In the genomic region with DNA sequence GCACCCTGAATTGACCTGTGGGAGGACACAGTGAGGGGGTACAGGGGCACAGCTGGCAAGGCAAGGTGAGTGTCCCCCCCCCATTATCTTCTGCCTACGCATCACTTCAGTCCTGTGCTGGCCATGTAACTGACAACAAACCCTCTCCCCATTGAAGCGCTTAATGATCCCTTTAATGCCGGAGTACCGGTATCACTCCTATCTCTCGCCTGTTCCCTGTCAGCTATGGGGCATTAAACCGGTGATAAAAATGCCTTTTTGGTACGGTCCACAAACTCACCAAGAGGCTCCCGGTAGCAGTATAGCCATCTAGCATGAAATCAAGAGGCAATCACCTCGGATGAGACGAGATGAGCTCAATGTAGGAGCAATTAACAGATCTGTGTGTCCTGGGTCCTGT, we compare ENCODE assay signal across 27 mouse cellular contexts.
A peak's percentile ranks its signal among the peaks of the same experiment; 100 is the strongest.
DNase-seq lines count a peak whose midpoint lies in the region; ATAC-seq lines count a peak whose summit lies in the region.
"Had no signal": no experiment of that assay in that cellular context is flagged by ENCODE, and none has a peak within 500 bp of the region (broad histone marks: within the 10 kb centered on the region; RNA-seq: fewer than 3 reads in every experiment).

No protein-coding gene starts in this region.

- H3K36me3 ChIP-seq in kidney, embryonic 14.5 days (ENCODE audit: control insufficient read depth, insufficient read depth, low read length), result no peaks in the 10 kb centered on the region
- no peaks in the 10 kb centered on the region for H3K36me3 ChIP-seq in kidney, embryonic 16.5 days (ENCODE audit: insufficient read depth, low read length)
- H3K36me3 ChIP-seq in neural tube, embryonic 13.5 days, result no peaks in the 10 kb centered on the region
- H3K36me3 ChIP-seq in liver, embryonic 12.5 days, result no peaks in the 10 kb centered on the region
- H3K36me3 ChIP-seq: embryonic facial prominence, embryonic 13.5 days; embryonic facial prominence, embryonic 15.5 days; forebrain, embryonic 10.5 days; forebrain, embryonic 12.5 days; G1E had no signal

- peaks cover 40% of the 10 kb centered on the region for H3K27me3 ChIP-seq in kidney, embryonic 14.5 days (ENCODE audit: control insufficient read depth, insufficient read depth, low read length)
- H3K27me3 ChIP-seq in kidney, embryonic 16.5 days (ENCODE audit: insufficient read depth, low read length), result peaks cover 48% of the 10 kb centered on the region
- no peaks in the 10 kb centered on the region for H3K27me3 ChIP-seq in neural tube, embryonic 13.5 days
- no peaks in the 10 kb centered on the region for H3K27me3 ChIP-seq in liver, embryonic 12.5 days (replicated peaks)
- H3K27me3 ChIP-seq: embryonic facial prominence, embryonic 15.5 days; forebrain, embryonic 12.5 days had no signal

- H3K27ac ChIP-seq in kidney, embryonic 14.5 days (ENCODE audit: low read depth, low read length), result no peak overlapping the region
- no peak overlapping the region for H3K27ac ChIP-seq in kidney, embryonic 16.5 days (ENCODE audit: low read length)
- H3K27ac ChIP-seq in neural tube, embryonic 13.5 days (replicated peaks), result no peak overlapping the region
- H3K27ac ChIP-seq in liver, embryonic 12.5 days, result no peak overlapping the region
- H3K27ac ChIP-seq: embryonic facial prominence, embryonic 13.5 days; embryonic facial prominence, embryonic 15.5 days; forebrain, embryonic 10.5 days; forebrain, embryonic 12.5 days had no signal

- H3K9me3 ChIP-seq in kidney, embryonic 14.5 days (ENCODE audit: control insufficient read depth, low read length), result no peaks in the 10 kb centered on the region
- no peaks in the 10 kb centered on the region for H3K9me3 ChIP-seq in kidney, embryonic 16.5 days (ENCODE audit: low read length)
- no peaks in the 10 kb centered on the region for H3K9me3 ChIP-seq in neural tube, embryonic 13.5 days
- no peaks in the 10 kb centered on the region for H3K9me3 ChIP-seq in liver, embryonic 12.5 days (replicated peaks)
- H3K9me3 ChIP-seq: embryonic facial prominence, embryonic 13.5 days; embryonic facial prominence, embryonic 15.5 days; forebrain, embryonic 10.5 days; forebrain, embryonic 12.5 days; G1E had no signal

- H3K4me2 ChIP-seq in kidney, embryonic 14.5 days (replicated peaks; ENCODE audit: low read depth, low read length), result no peak overlapping the region
- no peak overlapping the region for H3K4me2 ChIP-seq in kidney, embryonic 16.5 days (replicated peaks; ENCODE audit: low read depth, low read length)
- H3K4me2 ChIP-seq in neural tube, embryonic 13.5 days, result no peak overlapping the region
- H3K4me2 ChIP-seq in liver, embryonic 12.5 days, result no peak overlapping the region
- H3K4me2 ChIP-seq: embryonic facial prominence, embryonic 13.5 days; embryonic facial prominence, embryonic 15.5 days; forebrain, embryonic 12.5 days had no signal

- WGBS in kidney, embryonic 14.5 days, result 20% methylated on average over 10 of the region's 10 CpGs
- 20% methylated on average over 10 of the region's 10 CpGs for WGBS in kidney, embryonic 16.5 days
- 55% methylated on average over 10 of the region's 10 CpGs for WGBS in neural tube, embryonic 13.5 days
- WGBS in liver, embryonic 12.5 days (ENCODE audit: insufficient replicate concordance), result 76% methylated on average over 10 of the region's 10 CpGs

- no peaks in the 10 kb centered on the region for H3K4me1 ChIP-seq in kidney, embryonic 14.5 days (ENCODE audit: control insufficient read depth, insufficient read depth, low read length)
- H3K4me1 ChIP-seq in kidney, embryonic 16.5 days (ENCODE audit: insufficient read depth, low read length), result no peaks in the 10 kb centered on the region
- H3K4me1 ChIP-seq in neural tube, embryonic 13.5 days (replicated peaks), result peaks cover 13% of the 10 kb centered on the region
- no peaks in the 10 kb centered on the region for H3K4me1 ChIP-seq in liver, embryonic 12.5 days
- H3K4me1 ChIP-seq: embryonic facial prominence, embryonic 13.5 days; embryonic facial prominence, embryonic 15.5 days; forebrain, embryonic 10.5 days; forebrain, embryonic 12.5 days had no signal

- DNase-seq in kidney, adult 18-20 months, result no peak
- no peak for DNase-seq in kidney, adult 11 months
- no peak for DNase-seq in neural tube, embryonic 10.5 days (ENCODE audit: extremely low spot score, low spot score)
- DNase-seq: adrenal gland, adult 8-10 months; adrenal gland, postnatal 14 days; adrenal gland, postnatal 36 days; B cell, adult 2 months; cerebellum, adult 11-12 months; cerebellum, adult 2 months; cerebellum, adult 9-10 months; cerebellum, postnatal 10 days; cerebellum, postnatal 25 days; embryo, embryonic 11 days had no signal

- ATAC-seq in kidney, embryonic 14.5 days (ENCODE audit: low FRiP score, low TSS enrichment), result peak; percentile 84
- peak; percentile 59 for ATAC-seq in kidney, embryonic 16.5 days (ENCODE audit: low FRiP score, low TSS enrichment)
- ATAC-seq in neural tube, embryonic 13.5 days (ENCODE audit: low read depth), result peak; percentile 68
- ATAC-seq in liver, embryonic 12.5 days, result no peak
- ATAC-seq: activated CD4-positive, CD25-positive, alpha-beta regulatory T cell, adult 4 months; CD4-positive, CD25-positive, alpha-beta regulatory T cell, adult 4 months; forebrain, embryonic 14.5 days; Patski had no signal

- H3K4me3 ChIP-seq in kidney, embryonic 14.5 days (ENCODE audit: low read length), result no peak overlapping the region
- no peak overlapping the region for H3K4me3 ChIP-seq in kidney, embryonic 16.5 days (ENCODE audit: low read length)
- H3K4me3 ChIP-seq in neural tube, embryonic 13.5 days, result no peak overlapping the region
- H3K4me3 ChIP-seq in liver, embryonic 12.5 days, result no peak overlapping the region
- H3K4me3 ChIP-seq: embryonic facial prominence, embryonic 13.5 days; embryonic facial prominence, embryonic 15.5 days; erythroblast, embryonic 14.5 days; forebrain, embryonic 10.5 days; forebrain, embryonic 12.5 days had no signal

- no peak overlapping the region for H3K9ac ChIP-seq in kidney, embryonic 14.5 days (ENCODE audit: low read depth, low read length)
- H3K9ac ChIP-seq in kidney, embryonic 16.5 days (replicated peaks; ENCODE audit: low read length), result no peak overlapping the region
- H3K9ac ChIP-seq in neural tube, embryonic 13.5 days, result no peak overlapping the region
- H3K9ac ChIP-seq in liver, embryonic 12.5 days, result no peak overlapping the region
- H3K9ac ChIP-seq: embryonic facial prominence, embryonic 13.5 days; embryonic facial prominence, embryonic 15.5 days; forebrain, embryonic 12.5 days had no signal
